Mouse (Mus musculus) hindbrain, embryonic 10.5 days (tissue): Measurements from ENCODE around the gene Nsmce4a. TPM values are rescaled to one million over a fixed set of nuclear protein-coding genes. Genes with fewer than 3 reads are reported as not detected.

ENCODE experiments used
- DNase-seq: peaks from one replicate; pipeline ENCODE4 v3.0.0-alpha.2; 2017; ENCODE audit warnings: low spot score
- H3K27ac ChIP-seq: fragments of 300-500 bp; sonication (generic); 2 replicates; pipeline ENCODE4 v1.5.1; 2016; ENCODE audit warnings: mild to moderate bottlenecking, moderate library complexity
- H3K27me3 ChIP-seq: fragments of 300-500 bp; sonication (generic); 2 replicates; pipeline ENCODE4 v1.6.1; 2016; ENCODE audit warnings: mild to moderate bottlenecking; ENCODE audit not compliant: poor library complexity, insufficient read depth, severe bottlenecking
- H3K36me3 ChIP-seq: fragments of 300-500 bp; sonication (generic); 2 replicates; pipeline ENCODE4 v1.6.1; 2016; ENCODE audit warnings: mild to moderate bottlenecking, moderate library complexity
- H3K4me1 ChIP-seq: fragments of 300-500 bp; sonication (generic); replicated peaks from 2 replicates; pipeline ENCODE4 v1.6.1; 2016; ENCODE audit warnings: mild to moderate bottlenecking
- H3K4me3 ChIP-seq: fragments of 300-500 bp; sonication (generic); 2 replicates; pipeline ENCODE4 v1.5.1; 2016; ENCODE audit warnings: mild to moderate bottlenecking, moderate library complexity
- H3K9me3 ChIP-seq: fragments of 300-500 bp; sonication (generic); 2 replicates; pipeline ENCODE4 v1.6.1; 2016; ENCODE audit warnings: mild to moderate bottlenecking, moderate library complexity
- WGBS: fragments of 180-500 bp; shearing (Covaris S2); methylation state at CpG from one replicate; pipeline ENCODE4 v1.1.7; 2016; 5-methylcytosine and 5-hydroxymethylcytosine counted together
- polyA plus RNA-seq: library from polyadenylated mRNA; unstranded; fragments of >200 nt; fragmentation: Nextera tagmentation; extraction: Ambion mirVana; gene quantifications from 2 replicates; pipeline ENCODE4 v1.2.1, GENCODE M21; 2016

Nsmce4a gene
- polyA plus RNA-seq, 1 experiment from 2014 or later: 183 TPM

DNA sequence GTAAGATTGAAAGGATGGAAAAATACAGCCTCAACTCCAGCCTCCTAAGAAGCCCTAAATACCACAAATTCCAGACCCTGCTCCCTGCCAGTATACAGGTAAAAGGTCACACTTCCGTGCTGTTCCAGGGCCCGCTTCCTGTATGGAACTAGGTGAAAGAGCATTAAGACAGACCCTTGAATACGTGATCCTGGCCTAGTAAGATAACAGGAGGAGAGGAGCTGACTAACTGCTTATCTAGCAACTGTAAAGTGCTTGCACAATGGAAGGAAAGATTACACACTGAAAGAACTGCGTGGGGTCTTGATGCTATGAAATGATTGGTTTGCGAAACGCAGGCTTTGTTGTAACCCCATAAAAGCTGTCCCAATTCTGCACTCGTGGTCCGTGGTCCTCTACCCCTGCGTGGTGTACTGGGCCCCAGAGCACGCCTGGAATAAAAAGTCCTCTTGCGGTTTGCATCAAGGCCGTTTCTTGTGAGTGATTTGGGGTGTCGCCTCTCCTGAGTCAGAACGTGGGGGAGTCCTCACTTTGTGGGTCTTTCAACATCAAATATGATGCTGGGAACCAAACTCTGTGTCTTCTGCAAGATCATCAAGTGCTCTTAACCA is 52.0 kb downstream of the Nsmce4a start:
- 91% methylated on average over 14 of the region's 14 CpGs for WGBS
- H3K27ac ChIP-seq: 0 out of 2 replicates have a peak overlapping the region, but pooled peaks have one; percentile 99
- no peaks in the 10 kb centered on the region for H3K27me3 ChIP-seq
- peak; percentile 12 for DNase-seq
- 0 out of 2 replicates have a peak overlapping the region, but pooled peaks have one; percentile 79 for H3K4me3 ChIP-seq
- H3K36me3 ChIP-seq: no peaks in the 10 kb centered on the region
- no peaks in the 10 kb centered on the region for H3K9me3 ChIP-seq
- peaks cover 32% of the 10 kb centered on the region for H3K4me1 ChIP-seq

DNA sequence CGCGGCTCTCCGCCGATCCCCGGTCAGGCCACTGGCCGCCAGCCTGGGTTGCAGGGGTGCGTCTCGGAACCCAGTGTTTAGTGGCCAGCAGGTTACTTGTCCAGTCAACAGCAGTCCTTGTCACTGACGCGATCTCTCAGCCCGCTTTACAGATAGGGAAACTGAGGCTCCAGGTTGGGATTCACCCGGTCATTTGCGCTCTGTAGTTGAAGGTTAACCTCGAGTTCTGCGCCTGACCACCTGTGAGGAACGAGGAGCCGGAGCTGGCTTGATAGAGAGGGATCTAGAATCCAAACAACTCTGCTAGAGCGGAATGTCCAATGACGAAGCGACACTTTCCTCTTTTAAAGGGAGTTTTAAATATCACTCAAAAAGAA is 52.9 kb downstream of the Nsmce4a start, which contains the start of gene Ate1:
Ate1 (minus strand) TSS at position 321 of the 377 bp plus-strand sequence.
- H3K27me3 ChIP-seq: no peaks in the 10 kb centered on the region
- H3K4me1 ChIP-seq: peaks cover 32% of the 10 kb centered on the region
- WGBS: 21% methylated on average over 20 of the region's 20 CpGs
- no peaks in the 10 kb centered on the region for H3K9me3 ChIP-seq
- DNase-seq: no peak
- H3K36me3 ChIP-seq: peaks cover 5% of the 10 kb centered on the region; the same call in 1 of the 2 replicates
- peak within 1 kb of the TSS; percentile 99 for H3K27ac ChIP-seq
- H3K4me3 ChIP-seq: peak within 1 kb of the TSS; percentile 79

DNA sequence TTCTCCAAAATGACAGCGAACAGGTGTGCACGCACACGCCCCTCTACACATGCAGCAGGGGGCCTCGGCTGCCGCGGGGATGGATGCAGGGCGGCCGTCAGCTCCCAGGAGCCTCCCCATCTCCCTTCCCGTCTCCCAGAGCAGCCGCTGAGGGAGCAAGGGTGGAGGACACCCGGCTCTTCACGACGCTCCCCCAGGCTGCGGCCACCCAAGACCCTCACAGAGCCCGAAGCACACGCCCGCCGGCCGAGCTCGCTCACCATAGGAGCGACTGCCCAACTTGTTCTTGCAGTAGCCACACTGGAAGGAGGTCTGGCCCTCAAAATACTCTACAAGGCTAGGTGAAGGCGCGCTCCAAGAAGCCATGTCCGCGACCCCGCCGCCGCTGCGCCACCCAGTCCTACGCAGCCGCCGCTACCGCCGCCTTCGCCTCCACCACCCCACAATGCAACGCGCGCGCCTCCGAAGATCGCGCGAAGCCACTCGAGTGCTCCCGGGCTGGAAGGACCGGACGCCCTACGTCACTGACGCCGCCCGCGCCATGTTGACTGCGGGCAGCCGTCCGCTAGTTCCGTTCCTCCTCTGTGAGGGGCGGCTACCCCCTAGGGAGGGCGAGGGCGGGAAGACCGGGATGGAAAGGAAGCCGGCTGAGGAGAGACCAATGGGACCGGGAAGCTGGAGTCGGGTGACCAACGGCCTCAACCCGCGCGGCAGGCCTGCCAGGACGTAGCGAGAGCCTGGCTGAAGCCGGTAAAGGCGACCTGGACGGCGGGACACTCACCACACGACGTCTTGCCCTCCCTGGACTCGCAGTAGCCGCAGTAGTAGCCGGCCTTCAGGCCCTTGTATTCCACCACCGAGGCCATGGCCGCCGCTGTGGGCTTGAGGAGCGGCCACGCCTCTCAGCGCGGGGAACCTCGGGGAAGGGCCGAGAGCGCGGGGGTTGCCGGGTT is 53.5 kb downstream of the Nsmce4a start:
- WGBS: under 1% methylated on average over 90 of the region's 90 CpGs
- H3K4me3 ChIP-seq: peak overlapping the region; percentile 79
- no peaks in the 10 kb centered on the region for H3K27me3 ChIP-seq
- H3K36me3 ChIP-seq: peaks cover 10% of the 10 kb centered on the region
- peaks cover 32% of the 10 kb centered on the region for H3K4me1 ChIP-seq
- H3K9me3 ChIP-seq: no peaks in the 10 kb centered on the region
- peak; percentile 98 for DNase-seq
- H3K27ac ChIP-seq: peak overlapping the region; percentile 99

DNA sequence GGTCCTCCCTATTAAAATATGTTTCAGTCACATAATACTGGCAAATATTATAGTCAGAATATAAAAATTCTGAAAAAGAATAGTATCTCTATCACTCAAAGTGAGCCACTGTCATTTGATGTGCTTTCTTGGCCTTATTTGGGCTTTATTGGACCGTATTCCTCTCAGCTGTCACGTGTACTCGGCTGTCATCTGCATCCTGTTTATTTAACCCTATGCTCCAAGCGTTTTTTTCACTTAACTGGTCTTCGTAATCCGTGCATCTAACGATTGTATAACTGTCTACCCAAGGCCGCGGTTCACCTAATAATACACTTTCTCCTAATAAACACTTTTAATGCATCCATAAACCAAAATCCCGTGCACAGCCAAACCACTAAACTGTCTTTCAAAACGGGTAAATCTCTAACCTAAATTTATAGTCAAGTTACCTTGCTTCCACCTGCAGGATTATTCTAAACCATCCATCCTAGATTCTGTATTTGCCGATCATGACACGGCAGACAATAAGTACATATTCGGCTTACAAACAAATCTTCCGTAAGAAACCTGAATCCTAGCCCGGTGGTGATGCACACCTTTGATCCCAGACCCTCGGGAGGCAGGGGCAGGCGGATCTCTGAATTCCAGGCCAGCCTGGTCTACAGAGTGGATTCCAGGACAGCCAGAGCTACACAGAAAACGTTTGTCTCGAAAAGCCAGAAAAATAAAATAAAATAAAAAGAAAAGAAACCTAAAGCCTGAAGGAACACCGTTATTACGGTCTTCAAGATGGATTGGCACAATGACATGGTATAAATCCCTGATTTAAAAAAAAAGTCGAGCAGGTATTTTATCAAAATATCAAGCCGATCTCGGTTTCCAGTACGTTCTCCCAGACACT is 54.5 kb downstream of the Nsmce4a start:
- Histone ChIP-seq H3K27me3 (no peaks in the 10 kb centered on the region), H3K9me3 (no peaks in the 10 kb centered on the region), H3K4me3 (peak overlapping the region; percentile 79), H3K36me3 (peaks cover 19% of the 10 kb centered on the region), H3K27ac (peak overlapping the region; percentile 99), H3K4me1 (peaks cover 32% of the 10 kb centered on the region)
- 49% methylated on average over 26 of the region's 26 CpGs for WGBS
- DNase-seq: no peak

DNA sequence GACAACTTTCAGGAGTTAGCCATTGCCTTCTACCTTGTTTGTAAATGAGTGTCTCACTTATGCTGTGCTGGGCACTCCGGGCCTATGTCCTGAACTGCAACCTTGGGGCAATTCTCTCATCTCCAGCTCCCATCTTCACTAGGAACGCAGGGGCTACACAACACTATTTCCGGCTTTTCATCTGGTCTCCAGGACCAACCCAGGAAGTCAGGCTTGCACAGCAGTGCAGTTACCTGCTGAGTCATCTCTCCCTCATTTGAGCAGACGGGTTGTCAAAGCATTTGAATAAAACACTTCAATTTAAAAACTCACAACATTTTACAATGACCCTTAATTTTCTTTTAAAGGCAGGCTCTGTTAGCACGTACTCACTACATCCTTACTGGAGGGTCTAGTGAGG is 62.7 kb downstream of the Nsmce4a start:
- Histone ChIP-seq H3K9me3 (no peaks in the 10 kb centered on the region), H3K4me1 (no peaks in the 10 kb centered on the region), H3K27me3 (no peaks in the 10 kb centered on the region), H3K4me3 (no peak overlapping the region), H3K27ac (no peak overlapping the region), H3K36me3 (peaks cover 93% of the 10 kb centered on the region)
- no peak for DNase-seq
- 92% methylated on average over 5 of the region's 5 CpGs for WGBS

DNA sequence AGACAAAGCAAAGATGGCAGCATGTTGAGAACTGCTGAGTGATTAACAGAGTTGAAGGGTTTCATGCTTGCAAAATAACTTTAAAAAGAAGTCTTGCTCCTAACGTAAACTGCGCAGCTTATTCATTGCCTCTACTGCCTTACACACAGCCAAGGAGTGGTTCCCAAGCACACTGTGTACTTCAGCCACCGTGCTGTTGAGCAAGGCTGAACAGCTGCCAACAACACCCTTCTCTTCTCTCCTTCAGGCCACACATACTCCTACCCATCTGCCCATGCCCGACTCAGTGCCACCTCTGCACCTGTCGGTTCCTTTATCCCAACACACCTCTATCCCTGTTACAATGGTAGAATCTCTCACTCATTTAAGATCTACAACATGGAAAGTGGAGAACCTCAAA is 69.9 kb downstream of the Nsmce4a start:
- Histone ChIP-seq H3K27ac (no peak overlapping the region), H3K36me3 (peaks cover 89% of the 10 kb centered on the region), H3K9me3 (no peaks in the 10 kb centered on the region), H3K4me3 (no peak overlapping the region), H3K4me1 (no peaks in the 10 kb centered on the region), H3K27me3 (no peaks in the 10 kb centered on the region)
- WGBS: 96% methylated on average over 5 of the region's 5 CpGs
- no peak for DNase-seq

DNA sequence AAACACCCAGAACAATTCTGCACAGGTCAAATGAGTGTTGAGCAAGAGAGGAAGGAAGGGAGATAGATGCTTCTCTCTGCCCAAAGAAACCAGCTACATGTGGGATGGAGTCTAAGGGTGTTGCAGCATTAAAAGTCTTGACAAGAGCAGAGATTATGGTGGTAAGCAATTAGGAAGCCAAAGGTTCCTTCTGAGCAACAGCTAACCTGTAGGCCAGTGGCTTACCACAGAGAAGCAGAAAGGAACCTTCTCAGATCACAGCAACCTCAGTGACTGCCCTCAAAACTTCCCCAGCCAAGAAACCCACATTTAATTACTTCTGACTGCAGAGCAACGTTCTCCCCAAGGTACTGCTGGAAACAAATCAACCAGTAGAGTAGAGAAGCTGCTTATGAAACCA is 71.4 kb downstream of the Nsmce4a start:
- no peak for DNase-seq
- Histone ChIP-seq H3K4me3 (no peak overlapping the region), H3K27me3 (no peaks in the 10 kb centered on the region), H3K36me3 (peaks cover 74% of the 10 kb centered on the region), H3K9me3 (no peaks in the 10 kb centered on the region), H3K27ac (no peak overlapping the region), H3K4me1 (no peaks in the 10 kb centered on the region)
- 81% methylated on average over 1 of the region's 1 CpGs for WGBS

DNA sequence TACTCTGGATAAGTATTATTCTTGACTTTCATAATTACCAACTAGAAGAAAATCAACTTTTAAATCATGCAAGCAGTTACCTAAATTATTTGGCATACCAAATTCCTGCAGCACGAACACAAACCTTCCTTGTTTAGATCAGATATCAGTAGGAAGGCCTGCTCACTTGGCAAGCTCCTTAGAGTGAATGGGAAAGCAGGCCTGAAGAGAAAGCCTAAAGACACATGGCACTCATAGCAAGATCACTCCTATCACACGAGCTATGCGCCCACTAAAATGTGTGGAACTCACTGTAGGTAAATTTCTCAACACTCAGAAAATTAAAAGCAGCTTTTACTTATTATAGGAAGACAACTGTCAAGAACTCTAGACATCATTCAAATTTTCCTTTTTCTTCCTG is 79.6 kb downstream of the Nsmce4a start:
- H3K9me3 ChIP-seq: 0 out of 2 replicates have a peak, but pooled peaks cover under 1% of the 10 kb centered on the region
- no peaks in the 10 kb centered on the region for H3K27me3 ChIP-seq
- 85% methylated on average over 3 of the region's 3 CpGs for WGBS

DNA sequence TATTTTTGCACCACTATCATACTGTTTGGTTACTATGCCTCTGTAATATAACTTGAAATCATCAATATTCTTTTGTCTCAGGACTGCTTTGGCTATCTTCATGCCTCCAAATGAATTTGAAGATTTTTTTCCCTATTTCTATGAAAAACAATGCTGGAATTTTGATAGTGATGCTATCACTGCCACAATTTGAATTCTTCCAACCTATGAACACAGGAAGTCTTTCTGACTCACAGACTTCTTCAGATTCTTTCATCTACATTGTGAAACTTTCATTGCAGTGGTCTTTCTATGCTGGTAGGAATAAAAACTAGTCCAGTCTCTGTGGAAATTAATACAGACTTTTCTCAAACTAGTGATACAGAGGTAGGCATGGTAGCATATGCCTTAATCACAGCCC is 80.9 kb downstream of the Nsmce4a start:
- DNase-seq: no peak

More for the DNA sequence above, 79.6 kb downstream of the Nsmce4a start:
- peaks cover 32% of the 10 kb centered on the region for H3K36me3 ChIP-seq
- H3K27ac ChIP-seq: no peak overlapping the region
- H3K4me1 ChIP-seq: no peaks in the 10 kb centered on the region; the same call in 1 of the 2 replicates
- H3K4me3 ChIP-seq: no peak overlapping the region
- no peak for DNase-seq

More for the DNA sequence above, 80.9 kb downstream of the Nsmce4a start:
- peaks cover 12% of the 10 kb centered on the region for H3K9me3 ChIP-seq
- H3K27ac ChIP-seq: no peak overlapping the region
- no peak overlapping the region for H3K4me3 ChIP-seq
- H3K27me3 ChIP-seq: no peaks in the 10 kb centered on the region
- peaks cover 42% of the 10 kb centered on the region for H3K36me3 ChIP-seq
- no peaks in the 10 kb centered on the region; the same call in 1 of the 2 replicates for H3K4me1 ChIP-seq

Other genes starting within 250 kb of the Nsmce4a start
- gene Ate1, start 52.7 kb downstream of the Nsmce4a start, polyA plus RNA-seq: 58.0 and 62.5 TPM in 2 replicates
- 44.8 and 50.8 TPM in 2 replicates for gene Tacc2, start 4.3 kb upstream of the Nsmce4a start, polyA plus RNA-seq
- not detected in 2 replicates for gene Btbd16, start 201.0 kb upstream of the Nsmce4a start, polyA plus RNA-seq